Mouse (Mus musculus) testis, adult 2 months (tissue): ENCODE measurements around the gene Rassf5. TPM values are rescaled to one million over a fixed set of nuclear protein-coding genes. Genes with fewer than 3 reads are reported as not detected.

Experiments used
- H3K27ac ChIP-seq: fragments of 200-500 bp; 2 replicates; pipeline ENCODE4 v1.5.1; 2012; ENCODE audit warnings: low read depth, low read length; ENCODE audit not compliant: control insufficient read depth, insufficient read depth
- H3K27me3 ChIP-seq: fragments of 200-500 bp; 2 replicates; pipeline ENCODE4 v1.6.1; 2012; ENCODE audit warnings: mild to moderate bottlenecking, low read length, moderate library complexity; ENCODE audit not compliant: control insufficient read depth, insufficient read depth
- H3K36me3 ChIP-seq: fragments of 200-500 bp; 2 replicates; pipeline ENCODE4 v1.6.1; 2012; ENCODE audit warnings: mild to moderate bottlenecking, low read length; ENCODE audit not compliant: control insufficient read depth, insufficient read depth
- H3K4me1 ChIP-seq: fragments of 200-500 bp; 2 replicates; pipeline ENCODE4 v1.6.1; 2012; ENCODE audit warnings: low read length; ENCODE audit not compliant: control insufficient read depth, insufficient read depth
- H3K4me3 ChIP-seq: fragments of 200-500 bp; 2 replicates; pipeline ENCODE4 v1.5.1; 2012; ENCODE audit warnings: low read depth, mild to moderate bottlenecking, low read length, moderate library complexity, mixed read lengths; ENCODE audit not compliant: control insufficient read depth
- CTCF ChIP-seq: fragments of 200-500 bp; IDR thresholded peaks from 2 replicates; pipeline ENCODE4 v1.5.1; 2012; ENCODE audit warnings: low read depth, mild to moderate bottlenecking, inconsistent platforms, low read length, moderate library complexity; ENCODE audit not compliant: control insufficient read depth, insufficient read depth, insufficient replicate concordance
- POLR2A ChIP-seq: fragments of 200-500 bp; IDR thresholded peaks from 2 replicates; pipeline ENCODE4 v1.6.1; 2012; ENCODE audit warnings: low read depth, mild to moderate bottlenecking, inconsistent platforms, low read length, moderate library complexity; ENCODE audit not compliant: control insufficient read depth
- polyA plus RNA-seq: library from polyadenylated mRNA; depleted of rRNA; stranded (reverse); fragments of >200 nt; gene quantifications from 2 replicates; pipeline ENCODE4 v1.2.3, GENCODE M21; 2012; rRNA removed

Gene Rassf5
- polyA plus RNA-seq, 1 experiment: 1.5 TPM

DNA sequence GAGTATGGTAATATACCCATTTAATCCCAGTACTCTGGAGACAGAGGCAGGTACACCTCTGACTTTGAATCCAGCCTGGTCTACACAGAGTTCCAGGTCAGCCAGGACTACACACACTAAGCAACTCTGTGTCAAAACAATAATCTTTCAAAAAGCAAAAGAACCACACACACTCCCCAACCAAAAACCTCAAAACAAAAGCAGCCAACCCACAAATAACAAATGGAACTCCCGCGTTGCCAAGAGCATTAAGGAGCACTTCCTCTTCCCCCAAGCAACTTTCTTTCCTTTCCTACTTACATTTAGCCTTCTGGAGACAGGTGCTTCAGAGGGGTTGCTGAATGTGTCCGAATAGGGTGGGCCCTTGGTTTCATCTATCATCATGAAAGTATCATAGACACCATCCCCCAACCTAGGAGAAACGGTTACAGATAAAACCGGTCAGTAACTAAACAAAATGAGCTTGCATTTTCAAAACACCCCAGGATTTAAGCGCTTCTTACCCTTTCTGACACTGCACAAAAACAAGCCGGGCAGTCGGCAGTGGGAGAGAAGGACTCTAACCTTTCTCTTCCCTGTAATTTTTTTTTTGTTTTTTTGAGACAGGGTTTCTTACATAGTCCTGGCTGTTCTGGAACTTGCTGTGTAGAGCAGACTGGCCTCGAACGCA, 109.0 kb downstream of the Rassf5 start:
- H3K27ac ChIP-seq: peak overlapping the region; percentile 41; the same call in 1 of the 2 replicates
- peaks cover 9% of the 10 kb centered on the region for H3K4me1 ChIP-seq
- H3K4me3 ChIP-seq: peak overlapping the region; percentile 72
- H3K27me3 ChIP-seq: no peaks in the 10 kb centered on the region
- no peak for TF ChIP-seq CTCF
- TF ChIP-seq POLR2A: no peak
- H3K36me3 ChIP-seq: no peaks in the 10 kb centered on the region

DNA sequence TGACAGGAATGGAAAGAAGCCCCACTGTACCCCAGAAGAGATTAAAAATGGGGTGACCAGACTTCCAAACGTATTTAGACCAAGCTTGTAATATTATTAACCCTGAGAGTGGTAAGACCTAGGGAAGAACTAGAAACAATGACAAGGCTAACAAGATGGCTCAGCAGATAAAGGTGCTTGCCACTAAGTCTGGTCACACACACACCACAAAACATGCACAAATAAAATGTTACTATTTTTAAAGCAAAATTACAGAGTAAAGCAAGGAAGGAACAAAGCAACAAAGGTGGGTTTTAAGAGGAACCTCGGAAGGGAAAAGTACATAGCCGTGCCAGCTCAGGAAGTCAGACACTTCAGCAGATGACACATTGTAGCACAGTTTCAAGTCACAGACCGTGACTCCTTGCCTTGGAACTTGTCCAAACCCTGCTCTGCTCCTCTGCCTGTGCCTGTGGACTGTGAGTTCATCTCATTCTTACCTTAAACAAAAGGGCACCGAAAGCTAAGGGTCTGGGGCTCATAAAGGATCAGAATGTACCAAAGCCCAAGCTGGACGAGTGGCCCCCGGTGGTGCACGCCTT, 110.0 kb downstream of the Rassf5 start:
- H3K27ac ChIP-seq: no peak overlapping the region; the same call in 1 of the 2 replicates
- TF ChIP-seq CTCF (no peak), POLR2A (no peak)
- peak overlapping the region; percentile 72 for H3K4me3 ChIP-seq
- no peaks in the 10 kb centered on the region for H3K36me3 ChIP-seq
- H3K27me3 ChIP-seq: no peaks in the 10 kb centered on the region
- H3K4me1 ChIP-seq: peaks cover 9% of the 10 kb centered on the region

- Histone ChIP-seq H3K36me3 (peaks cover 2% of the 10 kb centered on the region; the same call in 1 of the 2 replicates), H3K27me3 (no peaks in the 10 kb centered on the region), H3K4me1 (peaks cover 8% of the 10 kb centered on the region), H3K27ac (no peak overlapping the region), H3K4me3 (peak overlapping the region; percentile 33; the same call in 1 of the 2 replicates)
- TF ChIP-seq POLR2A: no peak
- no peak for TF ChIP-seq CTCF
Measured at GRCm38 (mm10) chr1:131134231-131134630, 110.8 kb downstream of the Rassf5 start.

Other genes starting within 250 kb of the Rassf5 start
- gene Il10, start 225.4 kb downstream of the Rassf5 start, polyA plus RNA-seq: not detected in 2 replicates
- 13.2 and 14.7 TPM in 2 replicates for gene Mapkapk2, start 147.4 kb downstream of the Rassf5 start, polyA plus RNA-seq
- gene Dyrk3, start 106.9 kb downstream of the Rassf5 start, polyA plus RNA-seq: 102 and 113 TPM in 2 replicates
- 18.1 and 18.4 TPM in 2 replicates for gene Eif2d, start 92.1 kb downstream of the Rassf5 start, polyA plus RNA-seq
- gene Ikbke, start 34.3 kb upstream of the Rassf5 start, polyA plus RNA-seq: 1.4 and 1.9 TPM in 2 replicates